31 mouse cellular contexts compared by ENCODE assay signal in genomic region chr2:7484974-7485373, GRCm38 (mm10).
"Had no signal": no experiment of that assay in that cellular context is flagged by ENCODE, and none has a peak within 500 bp of the region (broad histone marks: within the 10 kb centered on the region; RNA-seq: fewer than 3 reads in every experiment).

No protein-coding gene starts in this region.

- H3K4me2 ChIP-seq: limb, embryonic 12.5 days; limb, embryonic 13.5 days; limb, embryonic 15.5 days; liver, embryonic 11.5 days; liver, embryonic 12.5 days; liver, embryonic 13.5 days; liver, embryonic 15.5 days; lung, embryonic 14.5 days; lung, embryonic 15.5 days; midbrain, embryonic 12.5 days; midbrain, embryonic 13.5 days; midbrain, embryonic 15.5 days; neural tube, embryonic 12.5 days had no signal

- H3K27ac ChIP-seq: limb, embryonic 10.5 days; limb, embryonic 12.5 days; limb, embryonic 13.5 days; limb, embryonic 15.5 days; liver, embryonic 12.5 days; liver, embryonic 13.5 days; liver, embryonic 14.5 days; liver, embryonic 15.5 days; lung, embryonic 15.5 days; macrophage; midbrain, embryonic 10.5 days; midbrain, embryonic 12.5 days; midbrain, embryonic 13.5 days; midbrain, embryonic 15.5 days; neural tube, embryonic 12.5 days had no signal

- ATAC-seq: liver, embryonic 12.5 days; liver, postnatal 0 days; lung, postnatal 0 days; midbrain, embryonic 13.5 days; midbrain, embryonic 15.5 days; midbrain, embryonic 16.5 days had no signal

- H3K4me1 ChIP-seq: limb, embryonic 10.5 days; limb, embryonic 12.5 days; limb, embryonic 13.5 days; limb, embryonic 15.5 days; liver, embryonic 12.5 days; liver, embryonic 13.5 days; liver, embryonic 15.5 days; lung, embryonic 15.5 days; megakaryocyte, embryonic 14.5 days; midbrain, embryonic 10.5 days; midbrain, embryonic 12.5 days; midbrain, embryonic 13.5 days; midbrain, embryonic 15.5 days; neural tube, embryonic 12.5 days had no signal

- H3K4me3 ChIP-seq: limb, embryonic 10.5 days; limb, embryonic 12.5 days; limb, embryonic 13.5 days; limb, embryonic 15.5 days; liver, embryonic 12.5 days; liver, embryonic 13.5 days; liver, embryonic 15.5 days; lung, embryonic 15.5 days; megakaryocyte, embryonic 14.5 days; midbrain, embryonic 10.5 days; midbrain, embryonic 12.5 days; midbrain, embryonic 13.5 days; midbrain, embryonic 15.5 days; myocyte; neural tube, embryonic 12.5 days had no signal

- H3K9me3 ChIP-seq: limb, embryonic 10.5 days; limb, embryonic 12.5 days; limb, embryonic 13.5 days; limb, embryonic 15.5 days; liver, embryonic 12.5 days; liver, embryonic 13.5 days; liver, embryonic 15.5 days; lung, embryonic 15.5 days; megakaryocyte, embryonic 14.5 days; midbrain, embryonic 10.5 days; midbrain, embryonic 12.5 days; midbrain, embryonic 13.5 days; midbrain, embryonic 15.5 days; neural tube, embryonic 12.5 days had no signal

- H3K9ac ChIP-seq: limb, embryonic 12.5 days; limb, embryonic 13.5 days; limb, embryonic 15.5 days; liver, embryonic 12.5 days; liver, embryonic 13.5 days; liver, embryonic 14.5 days; liver, embryonic 15.5 days; liver, postnatal 0 days; lung, embryonic 14.5 days; lung, embryonic 15.5 days; midbrain, embryonic 12.5 days; midbrain, embryonic 13.5 days; midbrain, embryonic 15.5 days; neural tube, embryonic 12.5 days had no signal

- DNase-seq: left cerebral cortex, postnatal 4 days; liver; liver, embryonic 13.5 days; liver, postnatal 0 days; lung, adult 18-20 months; lung, adult 2 months; lung, embryonic 14.5 days; lung, postnatal 10 days; lung, postnatal 14 days; lung, postnatal 36 days; lung, postnatal 4 days; midbrain, embryonic 14.5 days had no signal

- H3K27me3 ChIP-seq: limb, embryonic 12.5 days; limb, embryonic 13.5 days; limb, embryonic 15.5 days; liver, embryonic 12.5 days; liver, embryonic 13.5 days; liver, embryonic 15.5 days; lung, embryonic 15.5 days; megakaryocyte, embryonic 14.5 days; midbrain, embryonic 12.5 days; midbrain, embryonic 13.5 days; midbrain, embryonic 15.5 days; neural tube, embryonic 12.5 days had no signal

- H3K36me3 ChIP-seq: limb, embryonic 10.5 days; limb, embryonic 12.5 days; limb, embryonic 13.5 days; limb, embryonic 15.5 days; liver, embryonic 12.5 days; liver, embryonic 13.5 days; liver, embryonic 15.5 days; lung, embryonic 15.5 days; midbrain, embryonic 10.5 days; midbrain, embryonic 12.5 days; midbrain, embryonic 13.5 days; midbrain, embryonic 15.5 days; neural tube, embryonic 12.5 days had no signal
